Mouse (Mus musculus) frontal cortex, adult 2 months (tissue): ENCODE measurements around the gene Hcrt. TPM values are rescaled to one million over a fixed set of nuclear protein-coding genes. Genes with fewer than 3 reads are reported as not detected.

Experiments used
- DNase-seq, 2 experiments: peaks; one replicate each; pipeline ENCODE4 v3.0.0; 2022; ENCODE audit warnings: low spot score in 1 of 2; ENCODE audit errors: extremely low spot score in 1 of 2
- polyA plus RNA-seq: library from polyadenylated mRNA; depleted of rRNA; stranded (reverse); fragments of >200 nt; gene quantifications from 2 replicates; pipeline ENCODE4 v1.2.3, GENCODE M21; 2012

The Hcrt gene
- polyA plus RNA-seq, 1 experiment: 0.62 TPM

- DNase-seq: peak; percentile 63 to 87
Observed at GRCm38 (mm10) chr11:100770646-100771408, 8.1 kb upstream of the Hcrt start, which contains the start of gene Ghdc. Ghdc (minus strand) TSS chr11:100770957.

- DNase-seq: no peak
Observed at GRCm38 (mm10) chr11:100769980-100770379, 7.2 kb upstream of the Hcrt start.

- DNase-seq: no peak
Observed at GRCm38 (mm10) chr11:100767871-100768270, 5.1 kb upstream of the Hcrt start.

GRCm38 (mm10) chr11:100766726-100767125, 4.0 kb upstream of the Hcrt start:
- no peak for DNase-seq

- DNase-seq: peak; percentile 72 to 94
Observed at GRCm38 (mm10) chr11:100761547-100762045, 1.1 kb downstream of the Hcrt start.

GRCm38 (mm10) chr11:100759611-100760233, 3.0 kb downstream of the Hcrt start, which contains the start of gene Kcnh4:
Kcnh4 (minus strand) TSS chr11:100759942.
- peak; percentile 89 to 96 for DNase-seq

- DNase-seq: no peak
Observed at GRCm38 (mm10) chr11:100758707-100759610, 3.8 kb downstream of the Hcrt start.

GRCm38 (mm10) chr11:100757566-100757965, 5.2 kb downstream of the Hcrt start:
- no peak for DNase-seq

- DNase-seq: no peak
Observed at GRCm38 (mm10) chr11:100756476-100756875, 6.3 kb downstream of the Hcrt start.

- peak in 1 of 2 experiments; percentile 68 for DNase-seq
Observed at GRCm38 (mm10) chr11:100754693-100755057, 8.1 kb downstream of the Hcrt start.

- DNase-seq: peak; percentile 58 to 77
Observed at GRCm38 (mm10) chr11:100754021-100754692, 8.6 kb downstream of the Hcrt start.

- no peak for DNase-seq
Observed at GRCm38 (mm10) chr11:100752294-100752693, 10.4 kb downstream of the Hcrt start.

GRCm38 (mm10) chr11:100750127-100750526, 12.6 kb downstream of the Hcrt start:
- DNase-seq: no peak

- DNase-seq: peak in 1 of 2 experiments; percentile 71
Observed at GRCm38 (mm10) chr11:100749469-100749868, 13.3 kb downstream of the Hcrt start.

GRCm38 (mm10) chr11:100748620-100749019, 14.1 kb downstream of the Hcrt start:
- peak in 1 of 2 experiments; percentile 65 for DNase-seq

GRCm38 (mm10) chr11:100747114-100747513, 15.6 kb downstream of the Hcrt start:
- no peak for DNase-seq

- DNase-seq: no peak
Observed at GRCm38 (mm10) chr11:100746546-100746945, 16.2 kb downstream of the Hcrt start.

- DNase-seq: peak in 1 of 2 experiments; percentile 76
Observed at GRCm38 (mm10) chr11:100745085-100745484, 17.6 kb downstream of the Hcrt start.

- DNase-seq: no peak
Observed at GRCm38 (mm10) chr11:100741348-100741747, 21.4 kb downstream of the Hcrt start.

- DNase-seq: no peak
Observed at GRCm38 (mm10) chr11:100738749-100739148, 24.0 kb downstream of the Hcrt start.
